Mouse (Mus musculus) forebrain, embryonic 16.5 days (tissue): ENCODE results near the gene Cygb. TPM values are rescaled to one million over a fixed set of nuclear protein-coding genes. Genes with fewer than 3 reads are reported as not detected.

Experiments used
- ATAC-seq: fragments of 200-750 bp; cut with Nextera tagmentation; 2 replicates; pipeline ENCODE4 v1.8.0; 2017; ENCODE audit warnings: mild to moderate bottlenecking, moderate library complexity
- H3K27ac ChIP-seq: fragments of 300-500 bp; sonication (generic); 2 replicates; pipeline ENCODE4 v1.5.1; 2014; ENCODE audit warnings: low read length, control low read depth
- H3K27me3 ChIP-seq: fragments of 300-500 bp; sonication (generic); replicated peaks from 2 replicates; pipeline ENCODE4 v1.6.1; 2014; ENCODE audit warnings: low read length; ENCODE audit not compliant: control insufficient read depth, insufficient read depth
- H3K36me3 ChIP-seq: fragments of 300-500 bp; sonication (generic); 2 replicates; pipeline ENCODE4 v1.6.1; 2014; ENCODE audit not compliant: control insufficient read depth, insufficient read depth
- H3K4me1 ChIP-seq: fragments of 300-500 bp; sonication (generic); replicated peaks from 2 replicates; pipeline ENCODE4 v1.6.1; 2014; ENCODE audit warnings: low read length; ENCODE audit not compliant: control insufficient read depth, insufficient read depth
- H3K4me2 ChIP-seq: fragments of 300-500 bp; sonication (generic); 2 replicates; pipeline ENCODE4 v1.6.1; 2014; ENCODE audit warnings: mild to moderate bottlenecking, low read length, control low read depth
- H3K4me3 ChIP-seq: fragments of 300-500 bp; sonication (generic); replicated peaks from 2 replicates; pipeline ENCODE4 v1.5.1; 2014; ENCODE audit warnings: mild to moderate bottlenecking, low read length, control low read depth
- H3K9ac ChIP-seq: fragments of 300-500 bp; sonication (generic); replicated peaks from 2 replicates; pipeline ENCODE4 v1.6.1; 2014; ENCODE audit warnings: low read depth, low read length, control low read depth
- H3K9me3 ChIP-seq: fragments of 300-500 bp; sonication (generic); 2 replicates; pipeline ENCODE4 v1.6.1; 2016; ENCODE audit warnings: low read length; ENCODE audit not compliant: control insufficient read depth
- WGBS: fragments of 180-500 bp; shearing (Covaris S2); extraction: QIAGEN DNeasy Blood & Tissue Kit; methylation state at CpG from one replicate; pipeline ENCODE4 v1.1.7; 2014; 5-methylcytosine and 5-hydroxymethylcytosine counted together
- polyA plus RNA-seq: library from polyadenylated mRNA; unstranded; fragments of >200 nt; fragmentation: Nextera tagmentation; extraction: Ambion mirVana; gene quantifications from 2 replicates; pipeline ENCODE4 v1.2.1, GENCODE M21; 2015

Gene Cygb
- polyA plus RNA-seq, 1 experiment from 2014 or later = 16.6 TPM

- H3K4me1 ChIP-seq = peaks cover 4% of the 10 kb centered on the region; the same call in 1 of the 2 replicates
- H3K4me2 ChIP-seq = no peak overlapping the region
- no peaks in the 10 kb centered on the region for H3K9me3 ChIP-seq
- no peak overlapping the region for H3K4me3 ChIP-seq
- no peak for ATAC-seq
- H3K36me3 ChIP-seq = no peaks in the 10 kb centered on the region
- H3K27me3 ChIP-seq = no peaks in the 10 kb centered on the region
- WGBS = 90% methylated on average over 8 of the region's 8 CpGs
- H3K27ac ChIP-seq = no peak overlapping the region
- no peak overlapping the region for H3K9ac ChIP-seq
Measured at GRCm38 (mm10) chr11:116602043-116602442, 52.1 kb downstream of the Cygb start.

GRCm38 (mm10) chr11:116601166-116601565 is 52.9 kb downstream of the Cygb start:
- H3K4me2 ChIP-seq = no peak overlapping the region
- no peaks in the 10 kb centered on the region for H3K27me3 ChIP-seq
- no peaks in the 10 kb centered on the region for H3K36me3 ChIP-seq
- ATAC-seq = no peak
- no peaks in the 10 kb centered on the region for H3K9me3 ChIP-seq
- H3K4me3 ChIP-seq = no peak overlapping the region
- peaks cover 4% of the 10 kb centered on the region; the same call in 1 of the 2 replicates for H3K4me1 ChIP-seq
- H3K27ac ChIP-seq = no peak overlapping the region
- WGBS = 90% methylated on average over 8 of the region's 8 CpGs
- no peak overlapping the region for H3K9ac ChIP-seq

GRCm38 (mm10) chr11:116599230-116599629 is 54.9 kb downstream of the Cygb start:
- Histone ChIP-seq H3K27me3 (no peaks in the 10 kb centered on the region), H3K4me1 (peaks cover 4% of the 10 kb centered on the region; the same call in 1 of the 2 replicates), H3K4me2 (no peak overlapping the region), H3K9ac (no peak overlapping the region), H3K4me3 (no peak overlapping the region), H3K9me3 (no peaks in the 10 kb centered on the region), H3K36me3 (no peaks in the 10 kb centered on the region), H3K27ac (no peak overlapping the region)
- ATAC-seq = no peak
- WGBS = 90% methylated on average over 15 of the region's 15 CpGs

- Histone ChIP-seq H3K36me3 (no peaks in the 10 kb centered on the region), H3K4me2 (no peak overlapping the region), H3K4me3 (no peak overlapping the region), H3K27ac (no peak overlapping the region), H3K27me3 (no peaks in the 10 kb centered on the region), H3K4me1 (peaks cover 9% of the 10 kb centered on the region), H3K9me3 (no peaks in the 10 kb centered on the region), H3K9ac (no peak overlapping the region)
- WGBS = 76% methylated on average over 8 of the region's 8 CpGs
- ATAC-seq = no peak
Measured at GRCm38 (mm10) chr11:116598193-116598592, 55.9 kb downstream of the Cygb start.

GRCm38 (mm10) chr11:116596766-116597165 is 57.3 kb downstream of the Cygb start:
- ATAC-seq = no peak
- Histone ChIP-seq H3K36me3 (no peaks in the 10 kb centered on the region), H3K9me3 (no peaks in the 10 kb centered on the region), H3K4me1 (peaks cover 17% of the 10 kb centered on the region), H3K4me3 (no peak overlapping the region), H3K9ac (no peak overlapping the region), H3K27me3 (no peaks in the 10 kb centered on the region), H3K27ac (no peak overlapping the region), H3K4me2 (no peak overlapping the region)
- WGBS = 89% methylated on average over 19 of the region's 19 CpGs

Other genes starting within 250 kb of the Cygb start
- 37.4 and 40.7 TPM in 2 replicates for gene Rnf157, start 241.3 kb downstream of the Cygb start, polyA plus RNA-seq
- 45.1 and 53.4 TPM in 2 replicates for gene Ubald2, start 220.2 kb downstream of the Cygb start, polyA plus RNA-seq
- 0.09 TPM in 1 of 2 replicates, not detected in the other for gene Qrich2, start 188.1 kb downstream of the Cygb start, polyA plus RNA-seq
- 200 and 201 TPM in 2 replicates for gene Prpsap1, start 160.1 kb downstream of the Cygb start, polyA plus RNA-seq
- 2.9 and 3.3 TPM in 2 replicates for gene Sphk1, start 123.4 kb downstream of the Cygb start, polyA plus RNA-seq
- 15.0 and 17.1 TPM in 2 replicates for gene Ube2o, start 72.9 kb downstream of the Cygb start, polyA plus RNA-seq
- gene Aanat, start 67.9 kb downstream of the Cygb start, polyA plus RNA-seq = 0.27 TPM in 1 of 2 replicates, not detected in the other
- gene Rhbdf2, start 27.3 kb downstream of the Cygb start, polyA plus RNA-seq = 1.0 and 1.5 TPM in 2 replicates
- gene Prcd, start 779 bp downstream of the Cygb start, polyA plus RNA-seq = 2.9 and 3.2 TPM in 2 replicates
- gene St6galnac1, start 121.2 kb upstream of the Cygb start, polyA plus RNA-seq = not detected in 2 replicates
- gene Mxra7, start 173.7 kb upstream of the Cygb start, polyA plus RNA-seq = 6.3 and 7.8 TPM in 2 replicates
- gene Mettl23, start 189.0 kb upstream of the Cygb start, polyA plus RNA-seq = 80.4 and 88.5 TPM in 2 replicates
- 71.2 and 72.5 TPM in 2 replicates for gene Jmjd6, start 189.1 kb upstream of the Cygb start, polyA plus RNA-seq
- gene Mfsd11, start 198.1 kb upstream of the Cygb start, polyA plus RNA-seq = 46.3 and 55.8 TPM in 2 replicates
- 649 and 700 TPM in 2 replicates for gene Srsf2, start 198.8 kb upstream of the Cygb start, polyA plus RNA-seq